Mouse (Mus musculus): ENCODE data around the gene Skap2. TPM values are rescaled to one million over a fixed set of nuclear protein-coding genes. Genes with fewer than 3 reads are reported as not detected.

Gene Skap2
- polyA plus RNA-seq, 1 experiment from 2014 or later, result 19.3 TPM

DNA sequence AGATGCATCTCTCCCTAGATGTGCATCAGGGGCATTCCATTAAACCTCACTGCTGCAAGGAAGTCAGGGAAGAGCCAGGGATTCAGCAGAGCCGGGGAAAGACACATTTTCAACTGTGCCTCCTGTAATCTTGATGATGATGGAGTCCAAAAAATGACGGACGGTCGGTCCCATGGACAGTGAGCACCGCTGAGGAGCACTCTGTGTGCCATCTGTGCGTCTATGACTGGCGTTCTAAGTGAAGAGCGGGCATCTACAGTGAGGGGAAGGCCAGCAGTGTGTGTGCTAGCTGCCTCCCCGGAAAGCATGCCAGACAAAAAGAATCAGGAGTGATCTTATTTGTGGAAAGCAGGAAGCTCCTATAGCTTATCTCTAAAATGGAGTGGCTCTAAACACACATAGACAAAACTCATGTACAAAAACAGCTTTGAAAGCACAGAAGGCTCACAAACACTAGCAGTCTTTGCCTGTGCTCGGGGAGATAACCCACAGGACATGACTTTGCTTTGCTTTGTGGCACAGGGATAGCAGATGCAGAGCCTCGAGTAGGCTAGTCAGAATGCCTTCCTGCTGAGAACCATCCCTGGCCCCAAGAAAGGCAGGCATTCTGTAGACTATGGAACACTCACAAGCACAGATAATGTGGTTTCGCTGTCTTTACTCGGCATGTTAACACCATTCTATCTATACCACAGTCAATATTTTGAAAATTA is 135.4 kb downstream of the Skap2 start:
- Histone ChIP-seq H3K4me1 (peaks cover 43% of the 10 kb centered on the region), H3K27me3 (ENCODE audit: low read depth, poor library complexity, severe bottlenecking) (peaks cover 19% of the 10 kb centered on the region; the same call in 1 of the 2 replicates), H3K4me3 (no peak overlapping the region), H3K36me3 (no peaks in the 10 kb centered on the region), H3K27ac (no peak overlapping the region; the same call in 1 of the 2 replicates), H3K9me3 (replicated peaks) (no peaks in the 10 kb centered on the region)
- DNase-seq (ENCODE audit: low spot score), result no peak
- 82% methylated on average over 13 of the region's 13 CpGs for WGBS

DNA sequence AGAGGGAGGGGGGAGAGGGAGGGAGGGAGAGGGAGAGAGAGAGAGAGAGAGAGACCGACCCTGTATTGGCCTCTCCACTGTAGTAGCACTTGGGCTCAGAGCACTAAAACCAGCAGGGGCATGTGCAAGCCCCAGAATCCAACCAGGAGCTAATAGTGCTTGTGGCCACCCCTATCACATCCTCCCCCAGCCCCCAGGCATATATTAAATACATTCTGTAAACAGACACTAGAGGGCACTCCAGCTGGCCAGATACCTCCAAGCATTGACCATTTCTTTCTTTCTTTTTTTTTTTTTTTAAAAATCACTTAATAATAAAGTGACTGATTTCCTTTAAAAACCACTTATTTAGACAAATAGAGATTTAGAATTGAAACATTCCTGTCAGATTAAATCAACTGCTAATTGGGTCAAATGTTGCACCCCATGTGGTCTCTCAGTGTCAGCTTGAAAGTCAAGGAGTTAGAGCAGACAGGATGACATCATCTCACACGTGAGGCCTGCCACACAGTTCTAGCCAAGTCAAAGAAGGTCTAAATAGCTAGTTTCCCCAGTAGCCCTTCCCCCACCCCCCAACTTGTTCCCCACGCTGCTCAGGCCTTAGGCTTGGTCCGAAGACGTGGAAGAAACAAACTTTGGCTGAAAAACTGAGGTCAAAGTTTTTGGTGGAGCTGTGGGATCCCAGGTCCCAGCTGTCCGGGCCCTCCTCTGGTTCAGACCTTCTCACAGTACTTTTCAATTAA is 136.3 kb downstream of the Skap2 start:
- Histone ChIP-seq H3K27me3 (ENCODE audit: low read depth, poor library complexity, severe bottlenecking) (peaks cover 19% of the 10 kb centered on the region; the same call in 1 of the 2 replicates), H3K4me1 (peaks cover 34% of the 10 kb centered on the region), H3K36me3 (no peaks in the 10 kb centered on the region), H3K9me3 (replicated peaks) (no peaks in the 10 kb centered on the region), H3K27ac (no peak overlapping the region), H3K4me3 (no peak overlapping the region)
- 25% methylated on average over 6 of the region's 6 CpGs for WGBS
- peak; percentile 55 for DNase-seq (ENCODE audit: low spot score)

DNA sequence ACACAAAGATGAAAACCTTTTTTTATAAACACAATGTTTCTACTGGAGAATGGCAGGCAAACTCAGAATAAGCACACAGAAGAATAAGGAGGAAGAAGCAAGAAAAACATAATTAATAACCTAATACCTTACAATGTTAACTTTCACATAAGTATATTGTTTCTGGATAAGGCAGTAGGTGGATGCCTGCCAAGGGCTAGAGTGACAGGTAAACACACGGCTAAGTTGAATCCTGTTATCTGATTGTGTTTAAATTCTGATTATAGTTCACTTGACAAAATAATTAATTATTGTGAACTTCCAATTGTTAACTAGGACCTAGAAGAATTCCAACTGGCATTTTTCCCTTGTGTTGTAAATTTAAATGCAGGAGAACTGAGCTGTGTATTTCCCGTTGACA is 138.3 kb downstream of the Skap2 start:
- H3K36me3 ChIP-seq, result no peaks in the 10 kb centered on the region
- no peak for DNase-seq (ENCODE audit: low spot score)
- H3K4me1 ChIP-seq, result peaks cover 33% of the 10 kb centered on the region
- no peak overlapping the region for H3K4me3 ChIP-seq
- H3K9me3 ChIP-seq (replicated peaks), result no peaks in the 10 kb centered on the region
- WGBS, result 66% methylated on average over 2 of the region's 2 CpGs
- peaks cover 8% of the 10 kb centered on the region; the same call in 1 of the 2 replicates for H3K27me3 ChIP-seq (ENCODE audit: low read depth, poor library complexity, severe bottlenecking)
- H3K27ac ChIP-seq, result no peak overlapping the region

DNA sequence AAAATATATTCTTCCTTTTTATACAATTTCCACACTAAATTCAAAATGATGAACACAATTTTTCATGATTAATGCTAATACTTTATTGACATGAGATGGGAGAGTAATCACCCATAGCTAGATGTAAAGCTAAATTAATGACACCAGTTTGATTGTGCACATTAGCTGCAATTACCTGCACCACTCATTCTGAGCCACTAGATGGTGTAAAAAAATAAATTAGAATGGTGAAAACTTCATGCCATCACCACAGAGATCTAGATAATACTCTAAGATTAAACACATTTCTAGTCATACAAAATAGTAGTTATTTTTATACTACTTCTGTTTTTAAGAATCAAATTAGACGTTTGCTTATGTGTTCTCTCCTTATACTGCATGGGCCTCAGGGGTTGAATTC is 141.2 kb downstream of the Skap2 start:
- Histone ChIP-seq H3K27ac (no peak overlapping the region), H3K36me3 (no peaks in the 10 kb centered on the region), H3K27me3 (ENCODE audit: low read depth, poor library complexity, severe bottlenecking) (peaks cover 7% of the 10 kb centered on the region; the same call in 1 of the 2 replicates), H3K4me3 (no peak overlapping the region), H3K9me3 (replicated peaks) (no peaks in the 10 kb centered on the region), H3K4me1 (peaks cover 15% of the 10 kb centered on the region)
- 17% methylated on average over 1 of the region's 1 CpGs for WGBS
- DNase-seq (ENCODE audit: low spot score), result no peak

DNA sequence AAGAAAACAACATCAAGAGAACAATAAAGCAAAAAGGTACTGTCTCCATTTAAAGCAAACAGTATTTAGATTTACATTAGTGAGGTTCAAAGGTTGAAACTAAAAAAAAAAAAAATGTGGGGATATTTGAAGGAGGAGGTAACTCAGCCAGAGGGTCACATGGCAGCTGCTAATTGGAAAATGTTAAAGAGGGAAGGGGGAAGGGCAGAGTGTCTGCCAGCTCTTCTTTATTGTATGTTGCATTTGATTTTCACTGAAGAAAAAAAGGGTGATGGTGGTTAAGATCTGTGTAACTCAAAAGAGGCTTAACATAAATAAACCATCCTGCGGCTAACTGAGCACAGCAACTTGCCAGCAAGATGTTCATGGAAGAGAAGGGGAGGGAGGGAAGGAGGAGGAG is 142.1 kb downstream of the Skap2 start:
- H3K4me3 ChIP-seq, result no peak overlapping the region
- H3K27ac ChIP-seq, result no peak overlapping the region
- no peaks in the 10 kb centered on the region for H3K9me3 ChIP-seq (replicated peaks)
- H3K36me3 ChIP-seq, result no peaks in the 10 kb centered on the region
- peaks cover 8% of the 10 kb centered on the region for H3K4me1 ChIP-seq
- 31% methylated on average over 1 of the region's 1 CpGs for WGBS
- H3K27me3 ChIP-seq (ENCODE audit: low read depth, poor library complexity, severe bottlenecking), result peaks cover 7% of the 10 kb centered on the region; the same call in 1 of the 2 replicates
- no peak for DNase-seq (ENCODE audit: low spot score)

DNA sequence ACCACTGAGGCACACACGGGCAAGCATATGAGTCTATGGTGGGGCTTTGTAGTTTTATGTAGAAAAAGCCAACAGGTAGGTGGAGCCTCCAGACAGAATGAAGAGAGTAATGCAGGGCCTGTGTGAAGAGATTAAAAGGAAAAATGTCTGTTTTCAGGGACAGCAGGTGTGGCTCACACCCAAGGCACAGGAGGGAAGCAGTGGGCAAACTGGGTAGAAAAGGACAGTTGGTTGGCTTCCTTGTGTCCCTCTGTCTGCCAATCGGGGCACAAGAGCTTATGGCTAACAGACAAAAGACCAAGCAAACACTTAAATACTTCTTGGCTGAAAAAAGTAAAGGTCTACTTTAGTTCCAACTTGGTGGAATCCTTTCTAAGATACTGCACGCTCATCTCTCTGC is 145.8 kb downstream of the Skap2 start:
- Histone ChIP-seq H3K27me3 (ENCODE audit: low read depth, poor library complexity, severe bottlenecking) (peaks cover 7% of the 10 kb centered on the region; the same call in 1 of the 2 replicates), H3K4me1 (peaks cover 12% of the 10 kb centered on the region), H3K36me3 (no peaks in the 10 kb centered on the region), H3K9me3 (replicated peaks) (no peaks in the 10 kb centered on the region), H3K27ac (no peak overlapping the region), H3K4me3 (no peak overlapping the region)
- no peak for DNase-seq (ENCODE audit: low spot score)
- 91% methylated on average over 3 of the region's 3 CpGs for WGBS

DNA sequence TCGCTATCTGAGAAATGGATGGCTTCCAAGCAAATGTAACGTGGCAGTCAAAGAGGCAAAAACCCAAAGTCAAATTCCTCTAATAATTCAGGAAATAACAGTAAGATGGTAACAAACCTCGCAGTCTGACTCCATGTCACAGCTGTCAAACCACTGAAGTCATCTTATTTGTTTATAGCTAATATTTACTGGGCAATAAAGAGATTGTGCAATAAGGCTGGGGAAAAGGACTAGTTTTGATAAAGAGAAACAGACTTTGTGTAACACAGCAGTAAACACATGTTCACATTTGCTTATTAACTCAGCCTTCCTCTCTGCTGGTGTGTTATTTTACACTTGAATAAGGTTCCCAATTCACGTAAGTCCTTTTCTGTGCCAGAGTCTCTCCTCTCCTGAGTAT is 148.8 kb downstream of the Skap2 start:
- no peak for DNase-seq (ENCODE audit: low spot score)
- H3K4me1 ChIP-seq, result peaks cover 27% of the 10 kb centered on the region
- no peak overlapping the region for H3K27ac ChIP-seq
- no peak overlapping the region for H3K4me3 ChIP-seq
- peaks cover 6% of the 10 kb centered on the region; the same call in 1 of the 2 replicates for H3K27me3 ChIP-seq (ENCODE audit: low read depth, poor library complexity, severe bottlenecking)
- H3K9me3 ChIP-seq (replicated peaks), result no peaks in the 10 kb centered on the region
- 85% methylated on average over 4 of the region's 4 CpGs for WGBS
- no peaks in the 10 kb centered on the region for H3K36me3 ChIP-seq

DNA sequence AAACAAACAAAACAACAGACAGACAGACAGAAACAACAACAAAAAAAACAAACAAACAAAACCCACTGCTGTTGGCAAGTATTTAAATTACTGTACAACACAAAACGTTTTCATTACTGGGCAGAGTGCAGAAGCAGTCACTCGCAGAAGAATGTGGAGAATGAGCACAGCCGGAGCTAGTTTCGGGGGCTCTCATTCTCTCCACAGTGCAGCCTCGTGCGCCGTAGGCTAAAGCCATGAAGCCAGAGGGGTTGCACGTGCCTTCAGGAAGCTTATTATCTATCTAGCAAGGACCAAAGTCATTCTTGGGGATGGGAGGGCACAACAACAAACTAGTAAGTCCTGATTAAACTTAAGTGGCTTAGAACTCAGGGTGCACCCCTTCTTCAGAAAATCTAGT is 152.0 kb downstream of the Skap2 start:
- no peaks in the 10 kb centered on the region for H3K9me3 ChIP-seq (replicated peaks)
- no peak overlapping the region for H3K27ac ChIP-seq
- H3K4me3 ChIP-seq, result no peak overlapping the region
- DNase-seq (ENCODE audit: low spot score), result no peak
- H3K27me3 ChIP-seq (ENCODE audit: low read depth, poor library complexity, severe bottlenecking), result no peaks in the 10 kb centered on the region; the same call in 1 of the 2 replicates
- H3K4me1 ChIP-seq, result peaks cover 39% of the 10 kb centered on the region
- 28% methylated on average over 8 of the region's 8 CpGs for WGBS
- H3K36me3 ChIP-seq, result no peaks in the 10 kb centered on the region

DNA sequence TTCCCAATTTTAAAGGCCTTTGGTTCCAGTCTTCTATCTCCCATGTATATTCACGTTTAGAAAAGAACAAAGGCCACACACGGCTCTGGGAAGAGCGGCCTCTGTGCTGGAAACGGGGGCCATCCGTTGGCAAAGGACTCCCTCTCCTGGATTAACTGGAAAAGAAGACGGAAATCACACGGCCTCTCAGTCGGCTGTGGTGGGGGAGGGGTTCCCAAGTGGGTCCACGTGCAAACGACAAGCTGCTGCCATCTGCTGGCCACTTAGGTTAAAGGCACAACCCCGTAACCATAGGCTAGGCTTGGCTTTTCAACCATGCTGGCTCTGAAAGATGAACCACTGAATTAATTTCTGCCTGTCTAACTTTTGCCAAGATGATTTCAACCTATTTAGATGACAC is 154.5 kb downstream of the Skap2 start:
- Histone ChIP-seq H3K9me3 (replicated peaks) (no peaks in the 10 kb centered on the region), H3K36me3 (no peaks in the 10 kb centered on the region), H3K27ac (peak overlapping the region; percentile 74), H3K4me3 (0 out of 2 replicates have a peak overlapping the region, but pooled peaks have one; percentile 7), H3K4me1 (peaks cover 41% of the 10 kb centered on the region), H3K27me3 (ENCODE audit: low read depth, poor library complexity, severe bottlenecking) (no peaks in the 10 kb centered on the region)
- DNase-seq (ENCODE audit: low spot score), result peak; percentile 98
- WGBS, result under 1% methylated on average over 11 of the region's 11 CpGs

DNA sequence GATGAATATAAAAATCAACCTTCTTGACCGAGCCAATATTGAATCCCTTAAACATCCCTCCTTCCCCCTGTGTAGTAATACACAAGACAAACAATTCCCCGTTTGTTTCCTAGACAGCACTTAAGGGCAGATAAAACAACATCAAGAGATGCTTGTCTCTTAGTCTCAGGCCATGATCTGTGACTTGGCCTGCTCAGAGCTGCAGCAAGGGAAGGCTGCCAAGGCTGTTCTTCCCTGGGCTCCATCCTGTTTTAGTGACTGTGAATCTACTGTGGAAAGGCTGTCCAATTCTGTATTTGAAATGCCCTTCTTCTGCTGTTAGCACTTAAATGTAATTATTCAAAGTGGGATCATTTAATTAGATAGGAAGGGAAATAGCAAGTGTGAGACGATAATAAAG is 159.1 kb downstream of the Skap2 start:
- DNase-seq (ENCODE audit: low spot score), result no peak
- Histone ChIP-seq H3K9me3 (replicated peaks) (no peaks in the 10 kb centered on the region), H3K27ac (no peak overlapping the region), H3K4me3 (no peak overlapping the region), H3K36me3 (no peaks in the 10 kb centered on the region), H3K27me3 (ENCODE audit: low read depth, poor library complexity, severe bottlenecking) (no peaks in the 10 kb centered on the region; the same call in 1 of the 2 replicates), H3K4me1 (peaks cover 54% of the 10 kb centered on the region)
- 80% methylated on average over 3 of the region's 3 CpGs for WGBS

DNA sequence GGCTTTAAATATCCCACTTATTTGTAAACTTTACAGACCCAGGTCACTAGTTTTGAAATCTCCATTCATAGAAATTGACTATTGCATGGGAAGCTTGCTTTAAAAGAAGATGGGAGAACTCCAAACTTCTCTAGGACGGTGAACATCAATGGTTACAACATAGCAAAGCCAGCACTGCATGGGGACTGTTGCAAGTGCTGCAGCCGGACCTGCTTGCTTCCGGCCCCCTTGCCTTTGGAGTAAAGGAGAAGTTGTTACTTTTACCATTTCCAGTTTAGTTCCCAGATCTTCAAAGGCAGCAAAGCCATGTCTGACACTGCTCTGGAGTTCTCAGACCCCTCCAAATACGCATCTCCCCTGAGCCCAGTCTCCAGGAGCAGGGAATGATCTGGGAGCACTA is 159.7 kb downstream of the Skap2 start:
- H3K36me3 ChIP-seq, result no peaks in the 10 kb centered on the region
- peaks cover 2% of the 10 kb centered on the region for H3K27me3 ChIP-seq (ENCODE audit: low read depth, poor library complexity, severe bottlenecking)
- peaks cover 56% of the 10 kb centered on the region for H3K4me1 ChIP-seq
- no peak overlapping the region for H3K4me3 ChIP-seq
- 0 out of 2 replicates have a peak overlapping the region, but pooled peaks have one; percentile 23 for H3K27ac ChIP-seq
- H3K9me3 ChIP-seq (replicated peaks), result no peaks in the 10 kb centered on the region
- 55% methylated on average over 4 of the region's 4 CpGs for WGBS
- no peak for DNase-seq (ENCODE audit: low spot score)

DNA sequence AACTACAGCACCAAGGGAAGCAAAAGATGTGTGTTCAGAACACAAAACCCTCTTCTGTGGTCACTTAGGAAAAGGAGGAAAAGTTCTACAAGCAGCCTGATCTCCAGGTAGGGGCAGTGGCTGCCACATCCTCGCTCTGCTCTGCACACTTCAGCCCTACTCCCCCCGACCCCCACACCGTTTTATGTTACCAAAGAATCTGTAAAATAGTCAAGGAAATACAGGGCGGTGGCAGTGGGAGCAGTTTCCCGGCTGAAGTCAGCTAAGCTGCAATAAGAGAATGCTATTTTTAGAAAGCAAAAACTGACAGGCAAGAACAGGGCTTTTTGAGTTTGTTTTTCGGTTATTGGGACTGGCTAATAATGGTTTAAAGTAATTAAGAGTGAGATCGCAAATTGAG is 160.8 kb downstream of the Skap2 start:
- 50% methylated on average over 7 of the region's 7 CpGs for WGBS
- H3K4me1 ChIP-seq, result peaks cover 60% of the 10 kb centered on the region
- peak overlapping the region; percentile 62; the same call in 1 of the 2 replicates for H3K27ac ChIP-seq
- H3K36me3 ChIP-seq, result no peaks in the 10 kb centered on the region
- H3K4me3 ChIP-seq, result no peak overlapping the region
- peaks cover 11% of the 10 kb centered on the region for H3K27me3 ChIP-seq (ENCODE audit: low read depth, poor library complexity, severe bottlenecking)
- DNase-seq (ENCODE audit: low spot score), result no peak
- H3K9me3 ChIP-seq (replicated peaks), result no peaks in the 10 kb centered on the region

Measured in limb, embryonic 10.5 days (tissue).